In the genomic region with DNA sequence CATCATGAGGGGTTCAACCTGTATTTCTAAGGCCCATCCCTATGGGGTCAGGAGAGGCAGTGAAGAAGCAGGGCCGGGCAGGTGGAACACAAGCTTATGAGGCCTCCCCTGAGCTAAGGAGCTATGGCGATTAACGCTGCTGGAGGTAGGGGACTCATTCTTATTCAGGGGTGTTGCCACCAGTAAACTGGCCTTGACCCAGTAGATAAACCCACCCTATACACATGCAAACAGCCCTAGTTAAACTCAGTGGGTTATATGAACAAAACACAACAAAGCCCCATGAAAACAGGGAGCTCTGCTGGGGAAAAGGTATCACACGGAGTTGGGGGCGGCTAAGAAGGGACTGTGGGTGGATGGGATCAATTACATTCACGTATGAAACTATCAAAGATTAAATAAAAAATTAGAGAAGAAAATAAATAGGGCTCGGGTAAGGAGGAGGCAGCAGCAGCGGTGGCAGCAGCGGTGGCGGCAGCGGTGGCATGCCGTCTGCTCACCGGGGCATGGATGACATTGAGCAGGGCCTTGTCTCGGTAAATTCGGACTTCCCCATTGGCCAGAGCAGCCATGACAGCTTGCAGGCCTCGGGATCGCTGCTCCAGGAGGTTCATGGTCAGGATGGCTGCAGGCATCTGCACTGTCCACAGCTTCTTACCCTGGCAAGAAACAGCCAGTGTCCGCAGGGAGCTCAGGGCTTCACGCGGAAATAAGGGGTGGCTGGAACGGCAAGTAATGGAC, we compare ENCODE assay signal across 22 mouse cellular contexts. TPM values are rescaled to one million over a fixed set of nuclear protein-coding genes. Genes with fewer than 3 reads are reported as not detected.
DNase-seq lines count a peak whose midpoint lies in the region; ATAC-seq lines count a peak whose summit lies in the region.
"Had no signal": no experiment of that assay in that cellular context is flagged by ENCODE, and none has a peak within 500 bp of the region (broad histone marks: within the 10 kb centered on the region; RNA-seq: fewer than 3 reads in every experiment).

No protein-coding gene starts in this region.

- H3K9ac ChIP-seq in heart, embryonic 11.5 days (ENCODE audit: low read depth, low read length), result no peak overlapping the region
- H3K9ac ChIP-seq in hindbrain, embryonic 13.5 days, result peak overlapping the region; percentile 35; the same call in 1 of the 2 replicates
- no peak overlapping the region for H3K9ac ChIP-seq in hindbrain, embryonic 14.5 days
- 0 out of 2 replicates have a peak overlapping the region, but pooled peaks have one; percentile 34 for H3K9ac ChIP-seq in limb, embryonic 12.5 days (replicated peaks)
- H3K9ac ChIP-seq: forebrain, postnatal 0 days; limb, embryonic 13.5 days; liver, embryonic 12.5 days; neural tube, embryonic 15.5 days had no signal

- no peaks in the 10 kb centered on the region; the same call in 1 of the 2 replicates for H3K36me3 ChIP-seq in heart, embryonic 11.5 days (ENCODE audit: control insufficient read depth, insufficient read depth, low read length)
- H3K36me3 ChIP-seq in hindbrain, embryonic 13.5 days, result peaks cover 67% of the 10 kb centered on the region
- peaks cover 64% of the 10 kb centered on the region for H3K36me3 ChIP-seq in hindbrain, embryonic 14.5 days (replicated peaks; ENCODE audit: control insufficient read depth, insufficient read depth)
- peaks cover 23% of the 10 kb centered on the region for H3K36me3 ChIP-seq in limb, embryonic 12.5 days
- peaks cover 7% of the 10 kb centered on the region for H3K36me3 ChIP-seq in limb, embryonic 10.5 days
- H3K36me3 ChIP-seq in embryonic facial prominence, embryonic 10.5 days (replicated peaks), result peaks cover 29% of the 10 kb centered on the region
- H3K36me3 ChIP-seq: liver, embryonic 12.5 days had no signal

- H3K4me1 ChIP-seq in heart, embryonic 11.5 days (ENCODE audit: control insufficient read depth, insufficient read depth, low read length), result no peaks in the 10 kb centered on the region
- no peaks in the 10 kb centered on the region for H3K4me1 ChIP-seq in hindbrain, embryonic 13.5 days (replicated peaks)
- no peaks in the 10 kb centered on the region for H3K4me1 ChIP-seq in hindbrain, embryonic 14.5 days (replicated peaks; ENCODE audit: control insufficient read depth, insufficient read depth, low read length)
- no peaks in the 10 kb centered on the region for H3K4me1 ChIP-seq in limb, embryonic 12.5 days (replicated peaks)
- H3K4me1 ChIP-seq in limb, embryonic 10.5 days, result no peaks in the 10 kb centered on the region
- peaks cover 5% of the 10 kb centered on the region for H3K4me1 ChIP-seq in embryonic facial prominence, embryonic 10.5 days
- H3K4me1 ChIP-seq: limb, embryonic 13.5 days; midbrain, embryonic 10.5 days; neural tube, embryonic 15.5 days had no signal

- H3K4me2 ChIP-seq in heart, embryonic 11.5 days, result peak overlapping the region; percentile 29
- no peak overlapping the region for H3K4me2 ChIP-seq in hindbrain, embryonic 13.5 days
- no peak overlapping the region for H3K4me2 ChIP-seq in hindbrain, embryonic 14.5 days (replicated peaks)
- H3K4me2 ChIP-seq in limb, embryonic 12.5 days, result no peak overlapping the region
- H3K4me2 ChIP-seq: limb, embryonic 13.5 days; liver, embryonic 12.5 days; neural tube, embryonic 15.5 days had no signal

- WGBS in heart, embryonic 11.5 days (ENCODE audit: insufficient replicate concordance), result 54% methylated on average over 21 of the region's 21 CpGs
- WGBS in hindbrain, embryonic 13.5 days, result 54% methylated on average over 21 of the region's 21 CpGs
- WGBS in hindbrain, embryonic 14.5 days, result 48% methylated on average over 21 of the region's 21 CpGs
- WGBS in limb, embryonic 12.5 days, result 52% methylated on average over 21 of the region's 21 CpGs
- 46% methylated on average over 21 of the region's 21 CpGs for WGBS in limb, embryonic 10.5 days
- WGBS in embryonic facial prominence, embryonic 10.5 days, result 51% methylated on average over 21 of the region's 21 CpGs

- H3K27ac ChIP-seq in heart, embryonic 11.5 days (ENCODE audit: low read depth, low read length), result no peak overlapping the region
- H3K27ac ChIP-seq in hindbrain, embryonic 13.5 days, result no peak overlapping the region
- no peak overlapping the region for H3K27ac ChIP-seq in hindbrain, embryonic 14.5 days
- H3K27ac ChIP-seq in limb, embryonic 12.5 days, result no peak overlapping the region
- no peak overlapping the region for H3K27ac ChIP-seq in limb, embryonic 10.5 days
- no peak overlapping the region for H3K27ac ChIP-seq in embryonic facial prominence, embryonic 10.5 days (replicated peaks)
- H3K27ac ChIP-seq: limb, embryonic 13.5 days; liver, embryonic 12.5 days; midbrain, embryonic 10.5 days; neural tube, embryonic 15.5 days had no signal

- H3K4me3 ChIP-seq in heart, embryonic 11.5 days (ENCODE audit: low read depth, low read length), result no peak overlapping the region
- H3K4me3 ChIP-seq in hindbrain, embryonic 13.5 days, result no peak overlapping the region
- no peak overlapping the region for H3K4me3 ChIP-seq in hindbrain, embryonic 14.5 days (replicated peaks; ENCODE audit: low read length)
- no peak overlapping the region for H3K4me3 ChIP-seq in limb, embryonic 12.5 days (replicated peaks)
- H3K4me3 ChIP-seq in limb, embryonic 10.5 days, result no peak overlapping the region
- 0 out of 2 replicates have a peak overlapping the region, but pooled peaks have one; percentile 16 for H3K4me3 ChIP-seq in embryonic facial prominence, embryonic 10.5 days
- H3K4me3 ChIP-seq: limb, embryonic 13.5 days; liver, embryonic 12.5 days; midbrain, embryonic 10.5 days; neural tube, embryonic 15.5 days had no signal

- no peak for ATAC-seq in heart, embryonic 11.5 days (replicated peaks; ENCODE audit: insufficient number of reproducible peaks, low FRiP score, low TSS enrichment)
- no peak for ATAC-seq in hindbrain, embryonic 13.5 days (ENCODE audit: low FRiP score)
- no peak for ATAC-seq in hindbrain, embryonic 14.5 days (ENCODE audit: low FRiP score)
- no peak for ATAC-seq in limb, embryonic 12.5 days (ENCODE audit: insufficient number of reproducible peaks, insufficient read depth, low FRiP score, low TSS enrichment, low read depth)
- ATAC-seq: forebrain, postnatal 0 days; liver, embryonic 12.5 days had no signal

- H3K27me3 ChIP-seq in heart, embryonic 11.5 days (ENCODE audit: control insufficient read depth, insufficient read depth, low read length), result no peaks in the 10 kb centered on the region
- H3K27me3 ChIP-seq in hindbrain, embryonic 13.5 days, result no peaks in the 10 kb centered on the region
- H3K27me3 ChIP-seq in hindbrain, embryonic 14.5 days (ENCODE audit: control insufficient read depth, insufficient read depth, low read length), result no peaks in the 10 kb centered on the region
- no peaks in the 10 kb centered on the region for H3K27me3 ChIP-seq in limb, embryonic 12.5 days
- no peaks in the 10 kb centered on the region for H3K27me3 ChIP-seq in limb, embryonic 10.5 days (ENCODE audit: low read depth, poor library complexity, severe bottlenecking)
- no peaks in the 10 kb centered on the region for H3K27me3 ChIP-seq in embryonic facial prominence, embryonic 10.5 days (replicated peaks; ENCODE audit: low read depth, poor library complexity, severe bottlenecking)
- H3K27me3 ChIP-seq: limb, embryonic 13.5 days; neural tube, embryonic 15.5 days had no signal

- H3K9me3 ChIP-seq in heart, embryonic 11.5 days (replicated peaks; ENCODE audit: control insufficient read depth, low read length), result no peaks in the 10 kb centered on the region
- H3K9me3 ChIP-seq in hindbrain, embryonic 13.5 days, result no peaks in the 10 kb centered on the region
- H3K9me3 ChIP-seq in hindbrain, embryonic 14.5 days (ENCODE audit: control insufficient read depth, low read length), result no peaks in the 10 kb centered on the region
- H3K9me3 ChIP-seq in limb, embryonic 12.5 days, result no peaks in the 10 kb centered on the region
- H3K9me3 ChIP-seq in limb, embryonic 10.5 days (replicated peaks), result no peaks in the 10 kb centered on the region
- H3K9me3 ChIP-seq in embryonic facial prominence, embryonic 10.5 days, result no peaks in the 10 kb centered on the region
- H3K9me3 ChIP-seq: limb, embryonic 13.5 days; liver, embryonic 12.5 days; midbrain, embryonic 10.5 days; neural tube, embryonic 15.5 days had no signal

- DNase-seq in heart, adult 8-10 months (ENCODE audit: low spot score), result no peak
- DNase-seq in hindbrain, embryonic 14.5 days (ENCODE audit: low spot score), result no peak
- no peak for DNase-seq in limb, embryonic 10.5 days (ENCODE audit: low spot score)
- DNase-seq in embryonic facial prominence, embryonic 10.5 days (ENCODE audit: low spot score), result no peak
- no peak for DNase-seq in gastrocnemius, postnatal 10 days
- DNase-seq: cerebellum, adult 9-10 months; forebrain, postnatal 0 days; gastrocnemius, postnatal 36 days; kidney, adult 18-20 months; lung, adult 18-20 months; lung, postnatal 10 days; right cerebral cortex, adult 18-20 months; right cerebral cortex, postnatal 4 days; thymus, postnatal 36 days had no signal

RNA-seq across cellular contexts. Expression of gene Bbs1, which starts 9.5 kb away (rescaled TPM):
- 1.9 and 2.9 TPM in 2 replicates for polyA plus RNA-seq in heart, embryonic 11.5 days (2014; fragmentation: Nextera tagmentation; extraction: Ambion mirVana)
- 1 to 10 TPM; 2.6 to 3.2 (median 2.9) TPM for total RNA-seq in heart, adult 8-10 months (2022)
- 9.6 and 10.7 TPM in 2 replicates for polyA plus RNA-seq in hindbrain, embryonic 13.5 days (2015; fragmentation: Nextera tagmentation; extraction: Ambion mirVana)
- 12.5 and 12.9 TPM in 2 replicates for polyA plus RNA-seq in hindbrain, embryonic 14.5 days (2014; fragmentation: Nextera tagmentation; extraction: Ambion mirVana)
- 5.1 and 6.5 TPM in 2 replicates for polyA plus RNA-seq in limb, embryonic 12.5 days (2016; fragmentation: Nextera tagmentation; extraction: Ambion mirVana)
- 5.1 and 9.0 TPM in 2 replicates for polyA plus RNA-seq in limb, embryonic 10.5 days (2016; fragmentation: Nextera tagmentation; extraction: Ambion mirVana)
- 5.8 and 6.1 TPM in 2 replicates for polyA plus RNA-seq in embryonic facial prominence, embryonic 10.5 days (2016; fragmentation: Nextera tagmentation; extraction: Ambion mirVana)
- total RNA-seq in gastrocnemius, postnatal 10 days (2021), result 1 to 10 TPM; 1.9 to 2.9 TPM

RNA-seq across cellular contexts. Expression of gene Zdhhc24, which starts 18.5 kb away (rescaled TPM):
- polyA plus RNA-seq in heart, embryonic 11.5 days (2014; fragmentation: Nextera tagmentation; extraction: Ambion mirVana), result 7.1 and 8.9 TPM in 2 replicates
- total RNA-seq in heart, adult 8-10 months (2022), result 1 to 10 TPM; 2.8 to 4.2 (median 3.4) TPM
- 21.8 and 22.0 TPM in 2 replicates for polyA plus RNA-seq in hindbrain, embryonic 13.5 days (2015; fragmentation: Nextera tagmentation; extraction: Ambion mirVana)
- polyA plus RNA-seq in hindbrain, embryonic 14.5 days (2014; fragmentation: Nextera tagmentation; extraction: Ambion mirVana), result 17.0 and 17.7 TPM in 2 replicates
- 9.5 and 10.7 TPM in 2 replicates for polyA plus RNA-seq in limb, embryonic 12.5 days (2016; fragmentation: Nextera tagmentation; extraction: Ambion mirVana)
- polyA plus RNA-seq in limb, embryonic 10.5 days (2016; fragmentation: Nextera tagmentation; extraction: Ambion mirVana), result 7.0 and 8.5 TPM in 2 replicates
- polyA plus RNA-seq in embryonic facial prominence, embryonic 10.5 days (2016; fragmentation: Nextera tagmentation; extraction: Ambion mirVana), result 10.3 and 13.3 TPM in 2 replicates
- total RNA-seq in gastrocnemius, postnatal 10 days (2021), result 1 to 10 TPM; 4.5 to 5.3 TPM

RNA-seq across cellular contexts. Expression of gene Actn3, which starts 19.2 kb away (rescaled TPM):
- polyA plus RNA-seq in heart, embryonic 11.5 days (2014; fragmentation: Nextera tagmentation; extraction: Ambion mirVana), result 4.5 and 5.2 TPM in 2 replicates
- 1 to 10 TPM; 2.0 to 4.3 (median 2.6) TPM for total RNA-seq in heart, adult 8-10 months (2022)
- polyA plus RNA-seq in hindbrain, embryonic 13.5 days (2015; fragmentation: Nextera tagmentation; extraction: Ambion mirVana), result 1.8 and 2.1 TPM in 2 replicates
- polyA plus RNA-seq in hindbrain, embryonic 14.5 days (2014; fragmentation: Nextera tagmentation; extraction: Ambion mirVana), result 2.9 and 3.2 TPM in 2 replicates
- 9.0 and 9.1 TPM in 2 replicates for polyA plus RNA-seq in limb, embryonic 12.5 days (2016; fragmentation: Nextera tagmentation; extraction: Ambion mirVana)
- 1.6 and 2.7 TPM in 2 replicates for polyA plus RNA-seq in limb, embryonic 10.5 days (2016; fragmentation: Nextera tagmentation; extraction: Ambion mirVana)
- 5.0 and 6.7 TPM in 2 replicates for polyA plus RNA-seq in embryonic facial prominence, embryonic 10.5 days (2016; fragmentation: Nextera tagmentation; extraction: Ambion mirVana)
- 1,000 to 10,000 TPM; 4,231 to 4,587 TPM for total RNA-seq in gastrocnemius, postnatal 10 days (2021)

RNA-seq across cellular contexts. Expression of gene Dpp3, which starts 31.1 kb away (rescaled TPM):
- 87.8 and 110 TPM in 2 replicates for polyA plus RNA-seq in heart, embryonic 11.5 days (2014; fragmentation: Nextera tagmentation; extraction: Ambion mirVana)
- total RNA-seq in heart, adult 8-10 months (2022), result 10 to 100 TPM; 17.0 to 20.0 (median 18.3) TPM
- 124 and 132 TPM in 2 replicates for polyA plus RNA-seq in hindbrain, embryonic 13.5 days (2015; fragmentation: Nextera tagmentation; extraction: Ambion mirVana)
- 90.7 and 95.7 TPM in 2 replicates for polyA plus RNA-seq in hindbrain, embryonic 14.5 days (2014; fragmentation: Nextera tagmentation; extraction: Ambion mirVana)
- polyA plus RNA-seq in limb, embryonic 12.5 days (2016; fragmentation: Nextera tagmentation; extraction: Ambion mirVana), result 148 and 152 TPM in 2 replicates
- 196 and 198 TPM in 2 replicates for polyA plus RNA-seq in limb, embryonic 10.5 days (2016; fragmentation: Nextera tagmentation; extraction: Ambion mirVana)
- 194 and 203 TPM in 2 replicates for polyA plus RNA-seq in embryonic facial prominence, embryonic 10.5 days (2016; fragmentation: Nextera tagmentation; extraction: Ambion mirVana)
- 10 to 100 TPM; 32.1 to 33.8 TPM for total RNA-seq in gastrocnemius, postnatal 10 days (2021)

RNA-seq across cellular contexts. Expression of gene Ctsf, which starts 42.0 kb away (rescaled TPM):
- polyA plus RNA-seq in heart, embryonic 11.5 days (2014; fragmentation: Nextera tagmentation; extraction: Ambion mirVana), result 23.3 and 30.2 TPM in 2 replicates
- 10 to 100 TPM; 77.7 to 86.2 (median 81.6) TPM for total RNA-seq in heart, adult 8-10 months (2022)
- polyA plus RNA-seq in hindbrain, embryonic 13.5 days (2015; fragmentation: Nextera tagmentation; extraction: Ambion mirVana), result 67.3 and 69.7 TPM in 2 replicates
- 68.8 and 74.4 TPM in 2 replicates for polyA plus RNA-seq in hindbrain, embryonic 14.5 days (2014; fragmentation: Nextera tagmentation; extraction: Ambion mirVana)
- 31.6 and 36.0 TPM in 2 replicates for polyA plus RNA-seq in limb, embryonic 12.5 days (2016; fragmentation: Nextera tagmentation; extraction: Ambion mirVana)
- 13.3 and 18.5 TPM in 2 replicates for polyA plus RNA-seq in limb, embryonic 10.5 days (2016; fragmentation: Nextera tagmentation; extraction: Ambion mirVana)
- 26.9 and 28.0 TPM in 2 replicates for polyA plus RNA-seq in embryonic facial prominence, embryonic 10.5 days (2016; fragmentation: Nextera tagmentation; extraction: Ambion mirVana)
- 10 to 100 TPM; 32.9 to 35.6 TPM for total RNA-seq in gastrocnemius, postnatal 10 days (2021)
- total RNA-seq: MEL had no signal

Comparison
In these comparisons a context has a peak if more than half of its experiments do, and no peak if none do; other contexts are left out.
1. H3K9ac ChIP-seq: peak in hindbrain, embryonic 13.5 days (single experiment) and limb, embryonic 12.5 days (single experiment); none in heart, embryonic 11.5 days (single experiment) and hindbrain, embryonic 14.5 days (single experiment).